Mouse (Mus musculus): ENCODE results near the gene Gm6377. TPM values are rescaled to one million over a fixed set of nuclear protein-coding genes. Genes with fewer than 3 reads are reported as not detected.

Gm6377 gene
- polyA plus RNA-seq (2012; rRNA removed), result 0.05 and 0.07 TPM in 2 replicates

DNA sequence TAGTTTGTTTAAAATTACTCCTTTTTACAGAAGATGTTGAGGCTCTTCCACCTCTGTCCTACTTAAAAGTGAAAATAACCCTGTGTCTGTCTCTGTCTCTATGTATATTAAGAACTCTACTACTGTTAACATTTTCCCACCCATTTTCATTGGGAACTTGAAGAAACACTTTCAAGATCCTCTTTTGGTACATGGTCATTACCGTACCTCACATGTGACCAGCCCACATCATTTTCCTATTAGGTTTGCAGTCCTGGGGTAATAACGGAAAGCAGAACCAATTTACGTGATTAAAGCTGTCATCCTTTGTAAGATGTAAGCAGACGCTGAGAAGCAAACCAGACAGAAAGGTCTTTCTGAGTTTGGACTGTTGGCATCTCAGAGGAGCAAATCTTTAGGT lies at the start of gene Gm6377:
Gene Gm6377 (plus strand): TSS at position 289 of the 400 bp plus-strand sequence.
- peak; percentile 1 for DNase-seq
- Histone ChIP-seq H3K36me3 (ENCODE audit: control insufficient read depth, insufficient read depth, low read length) (no peaks in the 10 kb centered on the region), H3K4me3 (ENCODE audit: insufficient read depth, low read depth, low read length) (no peak within 1 kb of the TSS), H3K4me1 (ENCODE audit: control insufficient read depth, insufficient read depth, low read length) (no peaks in the 10 kb centered on the region), H3K27me3 (replicated peaks; ENCODE audit: control insufficient read depth, insufficient read depth, low read length) (no peaks in the 10 kb centered on the region), H3K27ac (ENCODE audit: insufficient read depth, low read depth, low read length) (no peak within 1 kb of the TSS)
- 75% methylated on average over 4 of the region's 4 CpGs for WGBS
- no peak for TF ChIP-seq CTCF (conservative IDR thresholded peaks at IDR 0.05; ENCODE audit: insufficient read depth, insufficient read length, low read depth, low read length)

DNA sequence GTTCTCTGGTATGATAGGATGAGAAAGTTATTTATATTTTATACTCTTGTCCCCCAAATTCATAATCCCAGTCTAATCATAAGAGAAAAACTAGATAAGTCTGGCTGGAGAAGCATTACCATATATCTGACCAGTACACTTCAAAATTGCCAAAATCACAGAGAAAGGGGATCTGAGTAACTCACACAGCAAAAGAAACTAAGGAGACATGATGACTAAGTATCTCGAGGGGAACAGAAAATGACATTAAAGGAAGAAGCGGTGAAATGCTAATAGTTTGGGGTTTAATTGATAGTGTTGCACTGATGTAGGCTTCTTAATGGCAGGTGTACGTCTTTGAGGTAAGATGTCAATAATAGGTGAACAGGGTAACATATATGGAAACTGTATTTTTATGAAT lies 49.4 kb upstream of the Gm6377 start:
- Histone ChIP-seq H3K27me3 (replicated peaks; ENCODE audit: control insufficient read depth, insufficient read depth, low read length) (no peaks in the 10 kb centered on the region), H3K4me1 (ENCODE audit: control insufficient read depth, insufficient read depth, low read length) (no peaks in the 10 kb centered on the region), H3K36me3 (ENCODE audit: control insufficient read depth, insufficient read depth, low read length) (no peaks in the 10 kb centered on the region), H3K4me3 (ENCODE audit: insufficient read depth, low read depth, low read length) (no peak overlapping the region), H3K27ac (ENCODE audit: insufficient read depth, low read depth, low read length) (no peak overlapping the region)
- TF ChIP-seq POLR2A (IDR thresholded peaks at IDR 0.05; ENCODE audit: low read depth, low read length) (no peak), CTCF (conservative IDR thresholded peaks at IDR 0.05; ENCODE audit: insufficient read depth, insufficient read length, low read depth, low read length) (no peak)
- no peak for DNase-seq
- 87% methylated on average over 3 of the region's 3 CpGs for WGBS

DNA sequence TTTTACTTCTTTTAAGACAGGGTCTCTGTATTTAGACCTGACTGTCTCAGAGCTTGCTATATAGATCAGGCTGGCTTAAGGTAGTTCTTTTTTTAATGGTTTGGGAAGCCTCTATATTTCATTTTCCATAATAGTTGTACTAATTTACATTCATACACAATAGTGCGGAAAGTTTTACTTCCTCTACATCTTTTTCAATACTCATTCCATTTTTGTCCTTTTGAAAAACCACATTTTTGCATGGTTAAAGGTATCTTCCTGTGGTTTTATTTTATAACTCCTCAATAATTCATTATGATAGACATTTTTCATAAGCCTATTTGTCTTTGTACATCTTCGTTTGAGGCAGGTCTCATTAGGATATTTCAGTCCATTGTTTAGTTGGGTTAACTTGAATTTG lies 45.3 kb upstream of the Gm6377 start:
- no peaks in the 10 kb centered on the region for H3K4me1 ChIP-seq (ENCODE audit: control insufficient read depth, insufficient read depth, low read length)
- TF ChIP-seq POLR2A (IDR thresholded peaks at IDR 0.05; ENCODE audit: low read depth, low read length), result no peak
- TF ChIP-seq CTCF (conservative IDR thresholded peaks at IDR 0.05; ENCODE audit: insufficient read depth, insufficient read length, low read depth, low read length), result no peak
- no peak overlapping the region for H3K4me3 ChIP-seq (ENCODE audit: insufficient read depth, low read depth, low read length)
- no peak for DNase-seq
- H3K27me3 ChIP-seq (replicated peaks; ENCODE audit: control insufficient read depth, insufficient read depth, low read length), result no peaks in the 10 kb centered on the region
- H3K36me3 ChIP-seq (ENCODE audit: control insufficient read depth, insufficient read depth, low read length), result no peaks in the 10 kb centered on the region
- 90% methylated on average over 2 of the region's 2 CpGs for WGBS
- H3K27ac ChIP-seq (ENCODE audit: insufficient read depth, low read depth, low read length), result no peak overlapping the region

DNA sequence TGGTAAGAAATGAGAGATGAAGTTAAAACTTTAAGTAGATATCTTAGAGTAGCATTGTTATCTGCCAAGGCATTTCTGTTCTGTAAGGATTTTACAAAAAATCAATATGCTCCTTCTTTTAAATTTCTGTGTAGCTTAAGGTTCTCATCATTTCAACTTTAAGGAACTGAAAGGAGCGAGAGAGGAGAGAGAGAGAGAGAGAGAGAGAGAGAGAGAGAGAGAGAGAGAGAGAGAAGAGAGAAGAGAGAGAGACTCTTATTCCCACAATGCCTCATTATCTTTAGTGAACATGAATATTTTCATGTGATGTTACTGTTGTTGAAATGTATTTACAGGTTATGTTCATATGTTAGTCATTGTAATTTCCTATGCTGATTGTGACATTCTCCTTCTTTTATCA lies 36.2 kb upstream of the Gm6377 start:
- Histone ChIP-seq H3K27me3 (replicated peaks; ENCODE audit: control insufficient read depth, insufficient read depth, low read length) (no peaks in the 10 kb centered on the region), H3K36me3 (ENCODE audit: control insufficient read depth, insufficient read depth, low read length) (no peaks in the 10 kb centered on the region), H3K4me3 (ENCODE audit: insufficient read depth, low read depth, low read length) (no peak overlapping the region), H3K4me1 (ENCODE audit: control insufficient read depth, insufficient read depth, low read length) (no peaks in the 10 kb centered on the region), H3K27ac (ENCODE audit: insufficient read depth, low read depth, low read length) (no peak overlapping the region)
- 82% methylated on average over 1 of the region's 1 CpGs for WGBS
- no peak for DNase-seq
- TF ChIP-seq POLR2A (IDR thresholded peaks at IDR 0.05; ENCODE audit: low read depth, low read length), result no peak
- no peak for TF ChIP-seq CTCF (conservative IDR thresholded peaks at IDR 0.05; ENCODE audit: insufficient read depth, insufficient read length, low read depth, low read length)

DNA sequence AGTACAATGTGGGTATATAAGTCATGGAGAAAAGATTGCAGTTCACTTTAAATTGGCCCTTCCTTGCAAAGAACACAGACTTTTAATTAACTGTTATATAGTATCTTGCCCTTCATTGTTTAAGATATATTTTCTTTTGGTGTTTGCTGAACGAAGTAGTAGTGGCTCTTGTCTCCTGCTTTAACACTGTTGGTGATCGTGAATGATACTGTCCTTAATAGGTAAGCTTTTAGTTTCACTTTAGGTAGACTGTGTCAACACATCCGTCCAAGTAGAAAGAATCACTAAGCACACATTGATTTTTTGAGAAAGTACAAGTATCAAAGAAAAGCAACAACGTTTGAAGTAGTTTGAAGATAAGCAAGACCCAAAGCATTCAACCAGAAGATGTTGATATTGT lies 35.7 kb upstream of the Gm6377 start:
- WGBS, result 37% methylated on average over 4 of the region's 4 CpGs
- H3K36me3 ChIP-seq (ENCODE audit: control insufficient read depth, insufficient read depth, low read length), result no peaks in the 10 kb centered on the region
- H3K4me3 ChIP-seq (ENCODE audit: insufficient read depth, low read depth, low read length), result no peak overlapping the region
- H3K4me1 ChIP-seq (ENCODE audit: control insufficient read depth, insufficient read depth, low read length), result no peaks in the 10 kb centered on the region
- DNase-seq, result no peak
- no peak for TF ChIP-seq POLR2A (IDR thresholded peaks at IDR 0.05; ENCODE audit: low read depth, low read length)
- TF ChIP-seq CTCF (conservative IDR thresholded peaks at IDR 0.05; ENCODE audit: insufficient read depth, insufficient read length, low read depth, low read length), result no peak
- no peak overlapping the region for H3K27ac ChIP-seq (ENCODE audit: insufficient read depth, low read depth, low read length)
- no peaks in the 10 kb centered on the region for H3K27me3 ChIP-seq (replicated peaks; ENCODE audit: control insufficient read depth, insufficient read depth, low read length)

DNA sequence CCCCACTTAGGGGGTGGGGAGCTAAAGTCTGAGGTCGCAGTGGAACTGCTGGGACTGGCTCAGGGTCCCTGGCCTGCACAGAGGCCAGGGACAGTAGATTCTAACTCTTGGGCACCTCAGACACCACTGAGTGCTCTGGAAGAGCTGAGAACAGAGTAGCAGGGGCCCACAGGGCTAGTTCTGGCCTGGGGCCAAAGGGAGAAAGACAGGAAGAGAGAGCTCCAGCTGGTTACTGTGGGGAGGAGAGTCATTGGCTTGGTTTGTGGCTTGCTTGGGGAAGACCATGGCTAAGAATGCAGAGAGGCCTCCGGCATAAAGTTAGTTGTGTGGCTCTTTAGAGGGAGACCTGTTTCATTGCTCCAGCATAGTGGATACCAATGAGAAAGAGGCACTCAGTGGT lies 21.5 kb upstream of the Gm6377 start:
- TF ChIP-seq CTCF (conservative IDR thresholded peaks at IDR 0.05; ENCODE audit: insufficient read depth, insufficient read length, low read depth, low read length), result no peak
- no peak for TF ChIP-seq POLR2A (IDR thresholded peaks at IDR 0.05; ENCODE audit: low read depth, low read length)
- WGBS, result 69% methylated on average over 2 of the region's 2 CpGs
- no peaks in the 10 kb centered on the region for H3K36me3 ChIP-seq (ENCODE audit: control insufficient read depth, insufficient read depth, low read length)

DNA sequence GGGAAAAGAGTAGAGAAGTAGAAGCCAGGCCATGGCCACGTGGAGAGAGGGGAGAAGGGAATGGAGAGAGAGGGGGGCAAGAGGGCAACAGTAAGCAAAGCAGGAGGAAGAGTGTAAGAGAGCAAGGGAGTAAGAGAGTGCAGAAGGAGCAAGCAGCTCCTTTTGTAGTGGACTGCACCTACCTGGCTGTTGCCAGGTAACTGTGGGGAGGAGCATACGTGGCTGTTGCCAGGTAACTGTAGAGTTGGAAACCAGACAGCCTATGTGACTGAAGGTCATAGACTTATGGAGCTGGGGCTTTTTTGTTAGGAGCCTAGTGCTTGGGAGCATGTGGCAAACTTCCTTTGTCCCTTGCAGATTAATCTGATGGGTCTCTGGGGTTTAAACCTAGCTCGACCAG lies 21.1 kb upstream of the Gm6377 start:
- H3K4me1 ChIP-seq (ENCODE audit: control insufficient read depth, insufficient read depth, low read length), result no peaks in the 10 kb centered on the region
- H3K36me3 ChIP-seq (ENCODE audit: control insufficient read depth, insufficient read depth, low read length), result no peaks in the 10 kb centered on the region
- TF ChIP-seq POLR2A (IDR thresholded peaks at IDR 0.05; ENCODE audit: low read depth, low read length), result no peak
- TF ChIP-seq CTCF (conservative IDR thresholded peaks at IDR 0.05; ENCODE audit: insufficient read depth, insufficient read length, low read depth, low read length), result no peak
- DNase-seq, result no peak
- no peak overlapping the region for H3K27ac ChIP-seq (ENCODE audit: insufficient read depth, low read depth, low read length)
- H3K27me3 ChIP-seq (replicated peaks; ENCODE audit: control insufficient read depth, insufficient read depth, low read length), result no peaks in the 10 kb centered on the region
- H3K4me3 ChIP-seq (ENCODE audit: insufficient read depth, low read depth, low read length), result no peak overlapping the region
- WGBS, result 37% methylated on average over 3 of the region's 3 CpGs

More for the DNA sequence above, 21.5 kb upstream of the Gm6377 start:
- no peak for DNase-seq
- Histone ChIP-seq H3K27ac (ENCODE audit: insufficient read depth, low read depth, low read length) (no peak overlapping the region), H3K27me3 (replicated peaks; ENCODE audit: control insufficient read depth, insufficient read depth, low read length) (no peaks in the 10 kb centered on the region), H3K4me1 (ENCODE audit: control insufficient read depth, insufficient read depth, low read length) (no peaks in the 10 kb centered on the region), H3K4me3 (ENCODE audit: insufficient read depth, low read depth, low read length) (no peak overlapping the region)
